Mouse (Mus musculus) erythroblast, embryonic 14.5 days (primary cell): ENCODE data around the gene Vti1b.

ENCODE experiments used
- GATA1 ChIP-seq: IDR thresholded peaks from 2 replicates; pipeline ENCODE4 v1.6.1; 2012; ENCODE audit warnings: low read length, inconsistent platforms, mixed read lengths
- TAL1 ChIP-seq: IDR thresholded peaks from 3 replicates; pipeline ENCODE4 v1.6.1; 2012; ENCODE audit warnings: low read length, inconsistent platforms, mixed read lengths

GRCm38 (mm10) chr12:79191701-79192100 is 19.2 kb upstream of the Vti1b start:
- TF ChIP-seq TAL1 (no peak), GATA1 (no peak)
